Mouse (Mus musculus) neural tube, embryonic 14.5 days (tissue): Measurements from ENCODE around the gene Huwe1. TPM values are rescaled to one million over a fixed set of nuclear protein-coding genes. Genes with fewer than 3 reads are reported as not detected.
A peak's percentile ranks its signal among the peaks of the same experiment; 100 is the strongest.

Experiments
- ATAC-seq: fragments of 200-750 bp; cut with Nextera tagmentation; 2 replicates; pipeline ENCODE4 v1.8.0; 2017; ENCODE audit warnings: low read depth, mild to moderate bottlenecking, moderate TSS enrichment, moderate library complexity
- H3K27ac ChIP-seq: fragments of 300-500 bp; sonication (generic); 2 replicates; pipeline ENCODE4 v1.5.1; 2014; ENCODE audit warnings: low read depth, mild to moderate bottlenecking, control low read depth, low read length, moderate library complexity, mixed read lengths
- H3K27me3 ChIP-seq: fragments of 300-500 bp; sonication (generic); 2 replicates; pipeline ENCODE4 v1.6.1; 2014; ENCODE audit warnings: low read length; ENCODE audit not compliant: control insufficient read depth, insufficient read depth
- H3K36me3 ChIP-seq: fragments of 300-500 bp; sonication (generic); 2 replicates; pipeline ENCODE4 v1.6.1; 2014; ENCODE audit warnings: low read length, mixed read lengths; ENCODE audit not compliant: control insufficient read depth, insufficient read depth
- H3K4me1 ChIP-seq: fragments of 300-500 bp; sonication (generic); 2 replicates; pipeline ENCODE4 v1.6.1; 2014; ENCODE audit warnings: low read length; ENCODE audit not compliant: control insufficient read depth, insufficient read depth
- H3K4me2 ChIP-seq: fragments of 300-500 bp; sonication (generic); 2 replicates; pipeline ENCODE4 v1.6.1; 2014; ENCODE audit warnings: mild to moderate bottlenecking, low read depth, low read length, control low read depth
- H3K4me3 ChIP-seq: fragments of 300-500 bp; sonication (generic); 2 replicates; pipeline ENCODE4 v1.5.1; 2014; ENCODE audit warnings: low read depth, low read length, control low read depth, mixed read lengths
- H3K9ac ChIP-seq: fragments of 300-500 bp; sonication (generic); replicated peaks from 2 replicates; pipeline ENCODE4 v1.6.1; 2014; ENCODE audit warnings: low read depth, mild to moderate bottlenecking, control low read depth, low read length, mixed read lengths
- H3K9me3 ChIP-seq: fragments of 300-500 bp; sonication (generic); 2 replicates; pipeline ENCODE4 v1.6.1; 2016; ENCODE audit warnings: low read length; ENCODE audit not compliant: control insufficient read depth
- WGBS: fragments of 180-500 bp; shearing (Covaris S2); extraction: QIAGEN DNeasy Blood & Tissue Kit; methylation state at CpG from one replicate; pipeline ENCODE4 v1.1.7; 2014; 5-methylcytosine and 5-hydroxymethylcytosine counted together
- polyA plus RNA-seq: library from polyadenylated mRNA; unstranded; fragments of >200 nt; fragmentation: Nextera tagmentation; extraction: Ambion mirVana; gene quantifications from 2 replicates; pipeline ENCODE4 v1.2.1, GENCODE M21; 2014

Huwe1 gene
- polyA plus RNA-seq, 1 experiment from 2014 or later: 97.1 TPM

DNA sequence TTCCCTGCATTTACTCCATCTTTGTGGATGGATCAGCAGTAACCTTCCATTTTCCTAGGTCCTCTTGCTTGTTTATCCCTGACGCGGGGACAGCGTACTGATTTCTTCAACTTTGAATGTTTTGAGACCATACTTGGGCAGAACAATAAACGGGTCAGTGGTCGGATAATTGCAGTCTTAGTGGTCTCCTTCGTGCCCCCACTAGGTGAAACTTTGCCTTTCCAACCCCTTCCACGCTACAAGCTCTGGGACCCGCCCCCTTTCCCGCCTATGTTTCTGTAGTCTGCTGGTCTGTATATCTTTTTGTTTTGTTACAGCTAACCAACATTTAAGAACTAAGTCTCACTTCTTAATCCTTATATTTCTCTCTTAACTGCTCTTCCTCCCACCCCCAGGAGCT lies 3.8 kb downstream of the Huwe1 start:
- Histone ChIP-seq H3K36me3 (no peaks in the 10 kb centered on the region), H3K4me3 (peak overlapping the region; percentile 46), H3K27ac (no peak overlapping the region; the same call in 1 of the 2 replicates), H3K4me2 (peak overlapping the region; percentile 68), H3K9me3 (no peaks in the 10 kb centered on the region), H3K9ac (peak overlapping the region; percentile 63), H3K4me1 (no peaks in the 10 kb centered on the region), H3K27me3 (no peaks in the 10 kb centered on the region)
- 20% methylated on average over 9 of the region's 9 CpGs for WGBS
- ATAC-seq: no peak

DNA sequence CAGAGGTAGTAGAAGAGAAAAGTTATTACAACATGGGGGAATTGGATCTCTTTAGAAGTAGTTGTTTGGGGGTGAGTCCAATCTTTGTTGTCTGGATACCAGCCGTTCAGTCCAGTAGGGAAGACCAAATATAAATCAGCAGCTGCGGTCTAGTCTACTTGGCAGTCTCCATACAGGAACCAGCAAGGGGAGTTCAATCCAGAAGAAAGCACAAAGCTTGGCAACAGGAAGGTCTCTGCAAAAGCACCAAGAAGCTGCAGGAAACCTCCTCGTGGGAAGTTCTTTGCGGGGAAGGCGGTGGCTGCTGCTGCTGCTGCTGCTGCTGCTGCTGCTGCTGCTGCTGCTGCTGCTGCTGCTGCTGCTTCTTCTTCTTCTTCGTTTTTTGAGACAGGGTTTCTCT lies 10.9 kb downstream of the Huwe1 start:
- 75% methylated on average over 6 of the region's 6 CpGs for WGBS
- Histone ChIP-seq H3K27ac (no peak overlapping the region), H3K27me3 (no peaks in the 10 kb centered on the region), H3K4me2 (no peak overlapping the region), H3K9ac (no peak overlapping the region), H3K4me3 (no peak overlapping the region), H3K36me3 (no peaks in the 10 kb centered on the region; the same call in 1 of the 2 replicates), H3K9me3 (no peaks in the 10 kb centered on the region), H3K4me1 (no peaks in the 10 kb centered on the region)
- no peak for ATAC-seq

DNA sequence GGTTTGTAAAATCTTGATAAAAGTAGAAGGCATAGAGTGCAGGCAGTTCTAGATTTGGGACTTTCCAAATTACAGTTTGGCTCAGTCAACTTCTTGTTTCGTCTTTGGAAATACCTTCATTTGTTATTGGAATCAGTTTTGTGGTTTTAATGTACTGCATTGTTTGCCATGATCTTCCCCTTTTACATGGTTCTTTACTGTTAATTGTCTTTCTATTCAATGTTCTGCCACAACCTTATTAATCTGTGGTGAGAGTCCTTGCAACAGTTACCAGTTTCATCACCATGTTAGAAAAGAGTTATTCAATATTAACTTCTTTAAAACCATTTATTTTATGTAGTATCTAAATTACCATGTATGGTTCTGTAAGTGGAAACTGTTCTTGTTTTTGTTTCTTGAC lies 13.0 kb downstream of the Huwe1 start:
- no peaks in the 10 kb centered on the region; the same call in 1 of the 2 replicates for H3K36me3 ChIP-seq
- H3K27me3 ChIP-seq: no peaks in the 10 kb centered on the region
- H3K9ac ChIP-seq: no peak overlapping the region
- no peak overlapping the region for H3K27ac ChIP-seq
- ATAC-seq: no peak
- H3K4me1 ChIP-seq: no peaks in the 10 kb centered on the region
- no peaks in the 10 kb centered on the region for H3K9me3 ChIP-seq
- H3K4me3 ChIP-seq: no peak overlapping the region
- WGBS: 87% methylated on average over 1 of the region's 1 CpGs
- no peak overlapping the region for H3K4me2 ChIP-seq

DNA sequence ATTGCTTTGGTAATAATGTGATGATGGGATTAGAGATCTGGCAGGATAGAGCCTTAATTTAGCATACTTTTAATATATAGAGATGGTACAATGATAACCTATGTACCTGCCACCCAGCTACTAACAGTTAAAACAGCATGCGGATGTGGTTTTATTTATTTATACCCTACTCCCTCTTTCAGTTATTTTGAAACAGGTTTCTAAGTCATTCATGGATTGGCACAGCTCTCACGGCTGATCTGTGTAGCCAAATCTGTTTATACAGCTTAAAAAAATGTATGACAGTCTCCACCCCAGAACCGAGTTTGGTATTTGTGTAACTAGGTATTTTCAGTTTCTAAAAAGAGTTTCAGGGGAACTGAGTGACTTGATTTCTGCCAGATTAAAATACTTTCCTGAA lies 17.1 kb downstream of the Huwe1 start:
- Histone ChIP-seq H3K9me3 (no peaks in the 10 kb centered on the region), H3K4me2 (no peak overlapping the region), H3K9ac (no peak overlapping the region), H3K27ac (no peak overlapping the region), H3K27me3 (no peaks in the 10 kb centered on the region), H3K4me1 (no peaks in the 10 kb centered on the region), H3K4me3 (no peak overlapping the region), H3K36me3 (no peaks in the 10 kb centered on the region; the same call in 1 of the 2 replicates)
- WGBS: 89% methylated on average over 3 of the region's 3 CpGs
- ATAC-seq: no peak

DNA sequence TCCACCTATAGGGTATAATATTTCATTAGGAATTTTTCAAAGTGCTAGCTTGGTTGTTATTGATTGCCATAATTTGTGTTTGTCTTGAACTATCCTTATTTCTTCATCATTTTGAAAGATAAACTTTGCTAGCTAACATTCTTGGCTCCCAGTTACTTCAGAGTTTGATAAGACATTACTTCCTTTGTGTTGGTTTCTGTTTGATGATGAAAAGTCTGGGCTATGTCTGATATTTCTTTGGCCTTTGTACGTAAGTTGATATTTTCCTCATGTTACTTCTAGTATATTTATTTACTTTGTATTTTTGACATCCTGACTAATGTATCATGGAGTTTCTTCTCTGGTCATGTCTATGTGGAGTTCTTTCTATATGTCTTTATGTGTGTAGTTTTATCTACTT lies 28.4 kb downstream of the Huwe1 start:
- 84% methylated on average over 1 of the region's 1 CpGs for WGBS
- H3K9ac ChIP-seq: no peak overlapping the region

DNA sequence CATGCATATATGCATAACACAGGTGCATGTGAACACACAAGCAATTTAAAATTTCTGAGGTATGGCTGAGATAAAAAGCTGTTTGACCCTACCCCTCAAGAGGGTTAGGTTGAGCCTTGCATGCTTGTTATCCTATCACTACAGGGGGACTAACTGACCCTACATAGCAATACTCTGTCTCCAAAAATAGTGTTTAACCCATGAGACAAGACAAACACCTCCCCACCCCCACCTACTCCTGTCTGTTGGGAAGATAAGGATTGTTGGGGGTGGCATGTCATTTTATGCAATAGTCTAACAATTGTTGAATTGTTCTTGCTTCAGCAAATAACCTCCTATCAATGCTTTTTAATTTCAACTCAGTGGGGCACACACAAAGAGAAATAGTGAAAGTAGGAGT lies 30.7 kb downstream of the Huwe1 start:
- ATAC-seq: no peak
- H3K9me3 ChIP-seq: no peaks in the 10 kb centered on the region
- H3K4me1 ChIP-seq: no peaks in the 10 kb centered on the region
- no peak overlapping the region for H3K4me3 ChIP-seq
- no peak overlapping the region for H3K27ac ChIP-seq
- H3K4me2 ChIP-seq: no peak overlapping the region
- no peaks in the 10 kb centered on the region for H3K36me3 ChIP-seq
- no peaks in the 10 kb centered on the region; the same call in 1 of the 2 replicates for H3K27me3 ChIP-seq
- no peak overlapping the region for H3K9ac ChIP-seq

More for the DNA sequence above, 28.4 kb downstream of the Huwe1 start:
- Histone ChIP-seq H3K36me3 (no peaks in the 10 kb centered on the region), H3K4me3 (no peak overlapping the region), H3K9me3 (no peaks in the 10 kb centered on the region), H3K4me1 (no peaks in the 10 kb centered on the region), H3K27me3 (no peaks in the 10 kb centered on the region), H3K4me2 (no peak overlapping the region), H3K27ac (no peak overlapping the region)
- no peak for ATAC-seq

DNA sequence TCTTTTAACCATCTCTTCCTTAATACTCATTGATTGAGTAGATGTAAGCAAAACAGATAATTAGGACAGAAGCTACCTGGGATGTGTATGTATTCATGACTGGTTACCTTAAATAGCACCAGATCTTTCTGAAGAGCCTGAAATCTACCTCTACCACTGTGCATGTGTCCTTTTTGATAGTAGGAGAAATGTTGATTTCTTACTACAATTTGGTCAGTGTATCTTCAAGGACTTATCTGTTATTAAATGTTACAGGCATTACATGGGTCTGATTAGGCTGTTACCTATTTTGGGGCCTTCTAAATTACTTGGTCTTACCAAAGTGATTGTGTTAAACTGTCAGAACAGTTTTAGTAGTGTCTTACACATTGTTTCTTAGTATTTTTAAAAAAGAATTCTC lies 32.4 kb downstream of the Huwe1 start:
- no peaks in the 10 kb centered on the region for H3K9me3 ChIP-seq
- no peak overlapping the region for H3K4me3 ChIP-seq
- no peak overlapping the region for H3K9ac ChIP-seq
- H3K27me3 ChIP-seq: no peaks in the 10 kb centered on the region; the same call in 1 of the 2 replicates
- no peak for ATAC-seq
- no peak overlapping the region for H3K4me2 ChIP-seq
- no peaks in the 10 kb centered on the region for H3K4me1 ChIP-seq
- H3K36me3 ChIP-seq: no peaks in the 10 kb centered on the region
- H3K27ac ChIP-seq: no peak overlapping the region

DNA sequence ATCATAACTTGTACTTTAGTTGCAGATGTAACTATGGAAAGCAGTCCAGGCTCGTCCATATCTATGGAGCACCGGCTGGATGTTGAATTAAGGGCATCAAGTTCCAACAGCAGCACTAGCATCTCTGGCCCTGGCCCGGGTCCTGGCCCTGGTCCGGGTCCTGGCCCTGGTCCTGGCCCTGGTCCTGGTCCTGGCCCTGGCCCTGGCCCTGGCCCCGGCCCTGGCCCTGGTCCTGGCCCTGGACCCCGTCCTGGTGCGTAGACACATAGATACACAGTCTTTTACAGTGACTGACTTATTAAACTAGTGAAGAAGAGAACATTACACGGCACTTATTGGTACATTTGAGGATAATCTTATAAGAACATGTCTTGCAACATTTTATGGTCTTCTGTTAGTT lies 58.8 kb downstream of the Huwe1 start:
- WGBS: 91% methylated on average over 8 of the region's 8 CpGs
- no peak for ATAC-seq
- H3K27me3 ChIP-seq: no peaks in the 10 kb centered on the region

DNA sequence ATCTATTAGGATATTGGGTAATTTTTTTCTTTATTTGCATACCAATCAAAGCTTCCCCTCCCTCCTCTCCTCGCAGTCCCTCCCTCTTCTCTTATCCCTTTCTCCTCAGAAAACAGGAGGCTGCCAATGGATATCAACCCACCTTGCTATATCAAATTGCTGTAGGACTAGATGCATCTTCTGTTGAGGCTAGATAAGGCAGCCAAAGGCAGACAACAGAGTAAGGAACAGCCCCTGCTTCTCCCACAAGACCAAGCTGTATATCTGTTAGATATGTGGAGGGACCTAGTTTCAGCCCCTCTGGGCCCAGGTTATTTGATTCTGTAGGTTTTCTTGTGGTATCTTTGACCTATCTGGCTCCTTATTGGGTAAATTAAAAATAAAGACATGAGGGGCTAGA lies 110.1 kb downstream of the Huwe1 start:
- no peak overlapping the region for H3K4me2 ChIP-seq
- no peak overlapping the region for H3K9ac ChIP-seq
- no peak overlapping the region for H3K4me3 ChIP-seq
- no peak for ATAC-seq
- 75% methylated on average over 1 of the region's 1 CpGs for WGBS
- H3K36me3 ChIP-seq: 0 out of 2 replicates have a peak, but pooled peaks cover 20% of the 10 kb centered on the region
- H3K27me3 ChIP-seq: no peaks in the 10 kb centered on the region
- no peak overlapping the region for H3K27ac ChIP-seq
- no peaks in the 10 kb centered on the region for H3K9me3 ChIP-seq
- no peaks in the 10 kb centered on the region for H3K4me1 ChIP-seq

More for the DNA sequence above, 58.8 kb downstream of the Huwe1 start:
- no peak overlapping the region for H3K27ac ChIP-seq
- H3K9ac ChIP-seq: no peak overlapping the region
- no peak overlapping the region for H3K4me3 ChIP-seq
- H3K36me3 ChIP-seq: peaks cover 4% of the 10 kb centered on the region
- no peaks in the 10 kb centered on the region for H3K9me3 ChIP-seq
- H3K4me2 ChIP-seq: no peak overlapping the region
- H3K4me1 ChIP-seq: no peaks in the 10 kb centered on the region

DNA sequence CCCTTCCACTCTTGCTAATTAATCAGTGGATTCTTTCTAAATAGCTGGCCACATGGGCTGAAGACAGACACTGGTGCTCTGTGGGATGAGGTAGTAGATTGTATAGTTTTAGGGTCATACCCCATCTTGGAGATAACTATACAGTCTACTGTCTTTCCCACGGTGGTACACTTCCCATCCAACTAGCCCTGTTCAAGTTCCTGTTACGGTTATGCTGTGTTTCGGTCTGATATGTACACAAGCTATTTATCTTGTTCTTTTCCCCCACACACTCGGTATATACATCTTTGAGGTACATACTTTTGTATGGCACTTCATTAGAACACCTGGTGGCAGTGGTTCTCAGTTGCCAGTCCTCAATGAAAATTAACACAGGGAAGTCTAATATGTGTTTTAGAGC lies 111.7 kb downstream of the Huwe1 start:
- no peak overlapping the region for H3K9ac ChIP-seq
- no peaks in the 10 kb centered on the region for H3K27me3 ChIP-seq
- ATAC-seq: no peak
- no peaks in the 10 kb centered on the region for H3K4me1 ChIP-seq
- no peaks in the 10 kb centered on the region for H3K9me3 ChIP-seq
- 91% methylated on average over 4 of the region's 4 CpGs for WGBS
- H3K4me2 ChIP-seq: no peak overlapping the region
- H3K4me3 ChIP-seq: no peak overlapping the region
- H3K27ac ChIP-seq: no peak overlapping the region
- peaks cover 24% of the 10 kb centered on the region; the same call in 1 of the 2 replicates for H3K36me3 ChIP-seq
